Mouse (Mus musculus): ENCODE measurements around the gene Mug1.
"Not testable (repeated sequence)": the region's sequence is repeated elsewhere in the genome, so short reads cannot be mapped to it uniquely, and the experiment has no call there.

Mug1 gene

GRCm38 (mm10) chr6:121838271-121838670 lies at the start of gene Mug1:
Gene Mug1, plus strand, starts transcription at chr6:121838541.
- DNase-seq, result not testable (repeated sequence)

- DNase-seq, result no peak
Observed at GRCm38 (mm10) chr6:121828034-121828433, 10.3 kb upstream of the Mug1 start.

DNA sequence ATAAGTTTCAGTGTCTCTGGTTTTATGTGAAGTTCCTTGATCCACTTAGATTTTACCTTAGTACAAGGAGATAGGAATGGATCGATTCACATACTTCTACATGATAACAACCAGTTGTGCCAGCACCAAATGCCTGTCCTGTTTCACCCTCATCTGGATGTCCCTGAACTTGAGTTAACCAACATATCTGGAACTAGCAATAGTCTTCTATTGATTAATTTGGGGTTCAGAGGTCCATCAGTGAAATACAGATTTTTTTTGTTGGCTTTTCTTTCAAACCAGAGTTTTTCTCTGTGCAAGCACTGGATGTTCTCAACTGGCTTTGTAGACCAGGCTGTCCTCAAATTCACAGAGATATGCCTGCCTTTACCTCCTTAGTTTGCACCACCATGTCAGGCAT lies 2.0 kb upstream of the Mug1 start:
- DNase-seq, result no peak

DNA sequence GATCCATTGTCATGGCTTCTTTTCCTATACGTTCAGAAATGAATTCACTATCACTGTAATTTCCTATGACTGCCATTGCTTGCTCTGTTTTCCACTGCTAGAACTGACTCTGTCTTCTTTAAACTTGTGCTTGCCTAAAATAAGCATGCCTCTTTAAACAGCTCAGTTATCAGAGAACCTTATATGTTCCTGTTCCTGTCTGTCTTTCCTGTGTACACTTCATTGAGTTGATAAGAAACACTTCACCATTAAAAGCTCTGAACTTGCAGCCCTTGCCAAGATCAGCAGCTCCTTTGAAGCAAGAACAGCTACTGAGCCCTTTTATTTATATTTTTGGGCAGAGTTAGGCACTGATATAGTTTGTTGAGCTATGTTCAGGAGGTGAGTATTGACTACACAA lies 10.0 kb downstream of the Mug1 start:
- no peak for DNase-seq

Data from cerebellum, adult 8-10 months (tissue).